Mouse (Mus musculus): ENCODE measurements at regions not wholly inside any gene's neighbourhood (a gene's known extent, or its start where the extent isn't known, plus 50 kb on each side); places are given as distances from the start of the nearest gene placed in this dataset.

- no peak for DNase-seq (ENCODE audit: low spot score)
These were observed 365.3 kb upstream of the Tmem229a start for GRCm38 (mm10) chr6:25321446-25321845.

GRCm38 (mm10) chr6:25320291-25320844, 364.3 kb upstream of the Tmem229a start:
- no peak for DNase-seq (ENCODE audit: low spot score)

- no peak for DNase-seq (ENCODE audit: low spot score)
These were observed 351.4 kb upstream of the Tmem229a start for GRCm38 (mm10) chr6:25307471-25307870.

- DNase-seq (ENCODE audit: low spot score), result no peak
These were observed 348.9 kb upstream of the Tmem229a start for GRCm38 (mm10) chr6:25304844-25305504.

- DNase-seq (ENCODE audit: low spot score), result no peak
These were observed 335.5 kb upstream of the Tmem229a start for GRCm38 (mm10) chr6:25291613-25292012.

GRCm38 (mm10) chr6:25287591-25287990, 331.5 kb upstream of the Tmem229a start:
- DNase-seq (ENCODE audit: low spot score), result no peak

GRCm38 (mm10) chr6:25286313-25286712, 330.2 kb upstream of the Tmem229a start:
- no peak for DNase-seq (ENCODE audit: low spot score)

GRCm38 (mm10) chr6:25278509-25278908, 322.4 kb upstream of the Tmem229a start:
- DNase-seq (ENCODE audit: low spot score), result peak; percentile 11

- no peak for DNase-seq (ENCODE audit: low spot score)
These were observed 321.8 kb upstream of the Tmem229a start for GRCm38 (mm10) chr6:25277703-25278447.

GRCm38 (mm10) chr6:25276221-25276620, 320.1 kb upstream of the Tmem229a start:
- peak; percentile 28 for DNase-seq (ENCODE audit: low spot score)

GRCm38 (mm10) chr6:25260559-25260958, 304.5 kb upstream of the Tmem229a start:
- no peak for DNase-seq (ENCODE audit: low spot score)

GRCm38 (mm10) chr6:25255762-25256161, 299.7 kb upstream of the Tmem229a start:
- DNase-seq (ENCODE audit: low spot score), result no peak

- no peak for DNase-seq (ENCODE audit: low spot score)
These were observed 280.9 kb upstream of the Tmem229a start for GRCm38 (mm10) chr6:25237021-25237420.

- no peak for DNase-seq (ENCODE audit: low spot score)
These were observed 280.5 kb upstream of the Tmem229a start for GRCm38 (mm10) chr6:25236616-25237015.
